ENCODE assay signal across 9 mouse cellular contexts in the genomic region with DNA sequence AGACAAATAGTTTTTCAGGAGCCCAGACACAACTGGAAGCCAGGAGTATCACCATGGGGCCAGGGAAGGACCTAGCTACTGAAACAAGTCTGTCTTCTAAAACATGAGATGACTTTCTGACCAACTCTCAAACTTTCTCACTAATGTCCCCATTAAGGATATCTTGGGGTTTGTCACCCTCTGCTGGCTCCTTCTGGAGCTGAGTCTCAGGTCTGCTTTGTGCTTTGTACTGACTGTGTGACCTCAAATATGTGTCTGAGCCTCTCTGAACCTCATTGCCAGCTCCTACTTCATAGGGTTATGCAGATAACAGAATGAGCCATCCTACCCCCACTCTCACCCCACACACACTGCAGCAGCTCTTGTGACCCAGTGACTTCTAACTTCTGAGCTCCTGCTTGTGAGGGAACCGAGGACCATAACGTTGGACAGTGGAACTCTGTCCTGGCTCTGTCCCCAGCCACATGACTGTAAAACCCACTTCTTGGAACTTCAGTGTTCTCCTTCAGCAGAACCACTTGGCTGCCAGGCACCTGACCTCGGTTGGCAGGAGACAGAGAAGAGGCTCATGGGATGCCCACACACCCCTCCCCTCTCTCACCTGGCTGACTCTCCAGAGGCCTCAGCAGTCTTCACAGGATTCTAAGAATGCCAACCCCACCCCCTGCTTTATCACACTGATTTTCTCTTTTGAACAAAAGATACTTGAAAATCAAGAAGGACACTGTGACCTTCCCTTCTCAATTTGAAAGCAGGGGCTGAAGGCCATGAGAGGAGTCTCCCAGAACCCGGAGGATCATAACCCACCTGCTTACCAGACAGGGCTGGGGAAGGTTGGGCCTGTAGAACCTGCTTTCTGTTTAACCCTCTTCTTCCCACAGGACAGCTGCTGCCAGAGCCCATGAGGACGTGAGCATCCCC. TPM values are rescaled to one million over a fixed set of nuclear protein-coding genes. Genes with fewer than 3 reads are reported as not detected.
A peak's percentile ranks its signal among the peaks of the same experiment; 100 is the strongest.
DNase-seq lines count a peak whose midpoint lies in the region; ATAC-seq and TF ChIP-seq lines count a peak whose summit lies in the region.
"Had no signal": no experiment of that assay in that cellular context is flagged by ENCODE, and none has a peak within 500 bp of the region (broad histone marks: within the 10 kb centered on the region; RNA-seq: fewer than 3 reads in every experiment).

No protein-coding gene starts in this region.

- DNase-seq in hindbrain, embryonic 11.5 days (ENCODE audit: low spot score) = peak; percentile 16
- peak; percentile 49 to 71 for DNase-seq in CD8-positive naive resting alpha-beta T cell, adult 2 months (ENCODE audit: low read depth in 2 of 2, low spot score in 2 of 2)
- peak; percentile 62 for DNase-seq in kidney, adult 9 months
- no peak for DNase-seq in layer of hippocampus, adult 18-20 months (ENCODE audit: low spot score in 2 of 2)

- peaks cover 5% of the 10 kb centered on the region for H3K4me1 ChIP-seq in hindbrain, embryonic 11.5 days (replicated peaks; ENCODE audit: control insufficient read depth, insufficient read depth, low read length)
- peaks cover 29% of the 10 kb centered on the region for H3K4me1 ChIP-seq in hindbrain, embryonic 12.5 days
- no peaks in the 10 kb centered on the region; the same call in 1 of the 2 replicates for H3K4me1 ChIP-seq in bone marrow, adult 2 months (ENCODE audit: control insufficient read depth, insufficient read depth, low read length)
- peaks cover 46% of the 10 kb centered on the region for H3K4me1 ChIP-seq in olfactory bulb, adult 2 months (ENCODE audit: control insufficient read depth, insufficient read depth, low read length)

- no peak overlapping the region for H3K4me2 ChIP-seq in hindbrain, embryonic 11.5 days (replicated peaks; ENCODE audit: low read depth, low read length)
- H3K4me2 ChIP-seq in hindbrain, embryonic 12.5 days (replicated peaks) = no peak overlapping the region

- H3K9me3 ChIP-seq in hindbrain, embryonic 11.5 days (ENCODE audit: control insufficient read depth, low read length) = no peaks in the 10 kb centered on the region
- no peaks in the 10 kb centered on the region; the same call in 1 of the 2 replicates for H3K9me3 ChIP-seq in hindbrain, embryonic 12.5 days (replicated peaks)

- H3K27me3 ChIP-seq in hindbrain, embryonic 11.5 days (ENCODE audit: control insufficient read depth, insufficient read depth, low read length) = no peaks in the 10 kb centered on the region
- peaks cover 17% of the 10 kb centered on the region for H3K27me3 ChIP-seq in hindbrain, embryonic 12.5 days

- no peak for TF ChIP-seq POLR2A in bone marrow, adult 2 months (IDR thresholded peaks at IDR 0.05; ENCODE audit: borderline replicate concordance, control insufficient read depth, low read depth, low read length)
- no peak for TF ChIP-seq POLR2A in olfactory bulb, adult 2 months (IDR thresholded peaks at IDR 0.05; ENCODE audit: insufficient read depth, low read depth, low read length)

- no peak overlapping the region for H3K4me3 ChIP-seq in hindbrain, embryonic 11.5 days (ENCODE audit: low read depth, low read length)
- H3K4me3 ChIP-seq in hindbrain, embryonic 12.5 days = no peak overlapping the region
- no peak overlapping the region for H3K4me3 ChIP-seq in bone marrow, adult 2 months (replicated peaks; ENCODE audit: control insufficient read depth, low read depth, low read length)
- H3K4me3 ChIP-seq in olfactory bulb, adult 2 months (ENCODE audit: insufficient read depth, low read depth, low read length) = no peak overlapping the region

- no peak for ATAC-seq in hindbrain, embryonic 11.5 days (ENCODE audit: low FRiP score)
- no peak for ATAC-seq in hindbrain, embryonic 12.5 days (ENCODE audit: low FRiP score)
- ATAC-seq in granulocyte monocyte progenitor cell, adult 5-6 weeks (replicated peaks; ENCODE audit: poor library complexity, severe bottlenecking) = no peak

- 40% methylated on average over 5 of the region's 5 CpGs for WGBS in hindbrain, embryonic 11.5 days
- WGBS in hindbrain, embryonic 12.5 days = 48% methylated on average over 5 of the region's 5 CpGs
- 50% methylated on average over 5 of the region's 5 CpGs for whole genome bisulfite sequencing in bone marrow, adult 2 months
- 44% methylated on average over 5 of the region's 5 CpGs for WGBS in olfactory bulb, adult 2 months

- H3K9ac ChIP-seq in hindbrain, embryonic 11.5 days (ENCODE audit: low read depth, low read length) = no peak overlapping the region
- no peak overlapping the region for H3K9ac ChIP-seq in hindbrain, embryonic 12.5 days

- no peak overlapping the region for H3K27ac ChIP-seq in hindbrain, embryonic 11.5 days (ENCODE audit: low read depth, low read length)
- no peak overlapping the region; the same call in 1 of the 2 replicates for H3K27ac ChIP-seq in hindbrain, embryonic 12.5 days
- no peak overlapping the region for H3K27ac ChIP-seq in bone marrow, adult 2 months (ENCODE audit: control insufficient read depth, insufficient read depth, low read depth, low read length, poor library complexity)
- H3K27ac ChIP-seq in olfactory bulb, adult 2 months (ENCODE audit: insufficient read depth, low read depth, low read length) = peak overlapping the region; percentile 80

- no peaks in the 10 kb centered on the region for H3K36me3 ChIP-seq in hindbrain, embryonic 11.5 days (ENCODE audit: control insufficient read depth, insufficient read depth, low read length)
- no peaks in the 10 kb centered on the region for H3K36me3 ChIP-seq in hindbrain, embryonic 12.5 days

- peak; percentile 26; the same call in 1 of the 2 replicates for TF ChIP-seq CTCF in bone marrow, adult 2 months (IDR thresholded peaks at IDR 0.05; ENCODE audit: control insufficient read depth, insufficient read depth, low read length)
- TF ChIP-seq CTCF in olfactory bulb, adult 2 months (IDR thresholded peaks at IDR 0.05; ENCODE audit: insufficient read depth, low read depth, low read length) = no peak

RNA-seq across cellular contexts. Expression of gene Sstr3, which starts 3.2 kb away (rescaled TPM):
- polyA plus RNA-seq in hindbrain, embryonic 11.5 days (2014; fragmentation: Nextera tagmentation; extraction: Ambion mirVana) = 0.10 and 0.22 TPM in 2 replicates
- 0.09 and 0.57 TPM in 2 replicates for polyA plus RNA-seq in hindbrain, embryonic 12.5 days (2016; fragmentation: Nextera tagmentation; extraction: Ambion mirVana)
- not detected in 2 replicates for polyA plus RNA-seq in bone marrow, adult 2 months (2011; ENCODE audit: insufficient read depth, insufficient read length, low replicate concordance, missing spikeins)
- polyA plus RNA-seq in olfactory bulb, adult 2 months (2012; ENCODE audit: insufficient read depth, insufficient read length, low replicate concordance, missing spikeins) = not detected in 2 replicates
- not detected in 2 replicates for total RNA-seq in granulocyte monocyte progenitor cell, adult 5-6 weeks (2014; fragmentation: Nextera tagmentation)
- total RNA-seq in granulocyte monocyte progenitor cell, adult 5-6 weeks (2017) = not detected in 2 replicates
- 10 to 100 TPM; 30.4 to 31.6 TPM for total RNA-seq in layer of hippocampus, adult 18-20 months (2021)
- polyA plus RNA-seq: limb, embryonic 11.5 days had no signal

RNA-seq across cellular contexts. Expression of gene C1qtnf6, which starts 16.5 kb away (rescaled TPM):
- polyA plus RNA-seq in hindbrain, embryonic 11.5 days (2014; fragmentation: Nextera tagmentation; extraction: Ambion mirVana) = 11.8 and 12.4 TPM in 2 replicates
- 11.6 and 13.0 TPM in 2 replicates for polyA plus RNA-seq in hindbrain, embryonic 12.5 days (2016; fragmentation: Nextera tagmentation; extraction: Ambion mirVana)
- polyA plus RNA-seq in bone marrow, adult 2 months (2011; ENCODE audit: insufficient read depth, insufficient read length, low replicate concordance, missing spikeins) = 2.4 and 2.7 TPM in 2 replicates
- not detected in 2 replicates for polyA plus RNA-seq in olfactory bulb, adult 2 months (2012; ENCODE audit: insufficient read depth, insufficient read length, low replicate concordance, missing spikeins)
- 8.1 and 9.1 TPM in 2 replicates for total RNA-seq in granulocyte monocyte progenitor cell, adult 5-6 weeks (2014; fragmentation: Nextera tagmentation)
- total RNA-seq in granulocyte monocyte progenitor cell, adult 5-6 weeks (2017) = 1.0 and 1.5 TPM in 2 replicates
- total RNA-seq in layer of hippocampus, adult 18-20 months (2021) = 1 to 10 TPM; 2.5 to 3.4 TPM

RNA-seq across cellular contexts. Expression of gene Rac2, which starts 24.9 kb away (rescaled TPM):
- 6.4 and 7.6 TPM in 2 replicates for polyA plus RNA-seq in hindbrain, embryonic 11.5 days (2014; fragmentation: Nextera tagmentation; extraction: Ambion mirVana)
- 4.9 and 5.7 TPM in 2 replicates for polyA plus RNA-seq in hindbrain, embryonic 12.5 days (2016; fragmentation: Nextera tagmentation; extraction: Ambion mirVana)
- polyA plus RNA-seq in bone marrow, adult 2 months (2011; ENCODE audit: insufficient read depth, insufficient read length, low replicate concordance, missing spikeins) = 94.5 and 156 TPM in 2 replicates
- polyA plus RNA-seq in olfactory bulb, adult 2 months (2012; ENCODE audit: insufficient read depth, insufficient read length, low replicate concordance, missing spikeins) = 2,065 TPM in 1 of 2 replicates, not detected in the other
- total RNA-seq in granulocyte monocyte progenitor cell, adult 5-6 weeks (2014; fragmentation: Nextera tagmentation) = 325 and 431 TPM in 2 replicates
- 94.7 and 105 TPM in 2 replicates for total RNA-seq in granulocyte monocyte progenitor cell, adult 5-6 weeks (2017)
- total RNA-seq in layer of hippocampus, adult 18-20 months (2021) = 1 to 10 TPM; 1.4 to 1.9 TPM

RNA-seq across cellular contexts. Expression of gene Cyth4, which starts 49.2 kb away (rescaled TPM):
- 2.1 and 4.4 TPM in 2 replicates for polyA plus RNA-seq in hindbrain, embryonic 11.5 days (2014; fragmentation: Nextera tagmentation; extraction: Ambion mirVana)
- polyA plus RNA-seq in hindbrain, embryonic 12.5 days (2016; fragmentation: Nextera tagmentation; extraction: Ambion mirVana) = 6.3 and 7.8 TPM in 2 replicates
- 49.8 and 105 TPM in 2 replicates for polyA plus RNA-seq in bone marrow, adult 2 months (2011; ENCODE audit: insufficient read depth, insufficient read length, low replicate concordance, missing spikeins)
- polyA plus RNA-seq in olfactory bulb, adult 2 months (2012; ENCODE audit: insufficient read depth, insufficient read length, low replicate concordance, missing spikeins) = not detected in 2 replicates
- total RNA-seq in granulocyte monocyte progenitor cell, adult 5-6 weeks (2014; fragmentation: Nextera tagmentation) = 62.3 and 66.3 TPM in 2 replicates
- total RNA-seq in granulocyte monocyte progenitor cell, adult 5-6 weeks (2017) = 46.0 and 60.5 TPM in 2 replicates
- 10 to 100 TPM; 20.0 to 26.3 TPM for total RNA-seq in layer of hippocampus, adult 18-20 months (2021)

RNA-seq across cellular contexts. Expression of gene Il2rb, which starts 52.6 kb away (rescaled TPM):
- not detected in 2 replicates for polyA plus RNA-seq in hindbrain, embryonic 11.5 days (2014; fragmentation: Nextera tagmentation; extraction: Ambion mirVana)
- 0.07 and 0.14 TPM in 2 replicates for polyA plus RNA-seq in hindbrain, embryonic 12.5 days (2016; fragmentation: Nextera tagmentation; extraction: Ambion mirVana)
- polyA plus RNA-seq in bone marrow, adult 2 months (2011; ENCODE audit: insufficient read depth, insufficient read length, low replicate concordance, missing spikeins) = 3.9 and 7.6 TPM in 2 replicates
- not detected in 2 replicates for polyA plus RNA-seq in olfactory bulb, adult 2 months (2012; ENCODE audit: insufficient read depth, insufficient read length, low replicate concordance, missing spikeins)
- total RNA-seq in granulocyte monocyte progenitor cell, adult 5-6 weeks (2014; fragmentation: Nextera tagmentation) = not detected in 2 replicates
- not detected in 2 replicates for total RNA-seq in granulocyte monocyte progenitor cell, adult 5-6 weeks (2017)
- total RNA-seq in layer of hippocampus, adult 18-20 months (2021) = under 1 TPM; 0.07 to 0.15 TPM
- polyA plus RNA-seq: limb, embryonic 11.5 days had no signal

Comparison
In these comparisons a context has a peak if more than half of its experiments do, and no peak if none do; other contexts are left out.
1. DNase-seq: peak in hindbrain, embryonic 11.5 days (single experiment), CD8-positive naive resting alpha-beta T cell, adult 2 months (2 of 2) and kidney, adult 9 months (single experiment); none in layer of hippocampus, adult 18-20 months (0 of 2).
2. RNA of gene Rac2, which starts 24.9 kb away (polyA plus RNA-seq): 2,065 TPM in olfactory bulb, adult 2 months and 94.5 to 156 TPM in bone marrow, adult 2 months; 6.4 to 7.6 TPM in hindbrain, embryonic 11.5 days and 4.9 to 5.7 TPM in hindbrain, embryonic 12.5 days; every median in the first group is over 10 times any median in the second.